Mouse (Mus musculus) forebrain, postnatal 0 days (tissue): ENCODE results near the gene Csf2rb. TPM values are rescaled to one million over a fixed set of nuclear protein-coding genes. Genes with fewer than 3 reads are reported as not detected.
A peak's percentile ranks its signal among the peaks of the same experiment; 100 is the strongest.
"Not testable (repeated sequence)": the region's sequence is repeated elsewhere in the genome, so short reads cannot be mapped to it uniquely, and the experiment has no call there.

Source experiments
- ATAC-seq: fragments of 200-750 bp; cut with Nextera tagmentation; 2 replicates; pipeline ENCODE4 v1.8.0; 2017; ENCODE audit warnings: mild to moderate bottlenecking, moderate library complexity
- DNase-seq: peaks from one replicate; pipeline ENCODE4 v3.0.0-alpha.2; 2015
- H3K27ac ChIP-seq: fragments of 300-500 bp; sonication (generic); 2 replicates; pipeline ENCODE4 v1.5.1; 2014; ENCODE audit warnings: low read depth, mild to moderate bottlenecking, antibody characterized with exemption, low read length, moderate library complexity, mixed read lengths
- H3K27me3 ChIP-seq: fragments of 300-500 bp; sonication (generic); 2 replicates; pipeline ENCODE4 v1.6.1; 2014; ENCODE audit warnings: mild to moderate bottlenecking, low read length, mixed read lengths; ENCODE audit not compliant: insufficient read depth
- H3K36me3 ChIP-seq: fragments of 300-500 bp; sonication (generic); 2 replicates; pipeline ENCODE4 v1.6.1; 2014; ENCODE audit warnings: mild to moderate bottlenecking, moderate library complexity; ENCODE audit not compliant: insufficient read depth
- H3K4me1 ChIP-seq: fragments of 300-500 bp; sonication (generic); 2 replicates; pipeline ENCODE4 v1.6.1; 2014; ENCODE audit warnings: antibody characterized with exemption; ENCODE audit not compliant: insufficient read depth
- H3K4me2 ChIP-seq: fragments of 300-500 bp; sonication (generic); 2 replicates; pipeline ENCODE4 v1.6.1; 2014; ENCODE audit warnings: low read depth, mild to moderate bottlenecking, moderate library complexity
- H3K4me3 ChIP-seq: fragments of 300-500 bp; sonication (generic); 2 replicates; pipeline ENCODE4 v1.5.1; 2014; ENCODE audit warnings: low read depth, low read length, mixed read lengths
- H3K9ac ChIP-seq: fragments of 300-500 bp; sonication (generic); 2 replicates; pipeline ENCODE4 v1.6.1; 2014; ENCODE audit warnings: mild to moderate bottlenecking
- H3K9me3 ChIP-seq: fragments of 300-500 bp; sonication (generic); 2 replicates; pipeline ENCODE4 v1.6.1; 2016; ENCODE audit warnings: low read length
- CTCF ChIP-seq: sonication (generic); IDR thresholded peaks from 2 replicates; pipeline ENCODE4 v1.5.1; 2016; ENCODE audit warnings: antibody characterized with exemption, control low read depth, low read depth
- WGBS: fragments of 180-500 bp; shearing (Covaris S2); extraction: QIAGEN DNeasy Blood & Tissue Kit; methylation state at CpG from one replicate; pipeline ENCODE4 v1.1.7; 2014; 5-methylcytosine and 5-hydroxymethylcytosine counted together
- polyA plus RNA-seq: library from polyadenylated mRNA; unstranded; fragments of >200 nt; fragmentation: Nextera tagmentation; extraction: Ambion mirVana; gene quantifications from 2 replicates; pipeline ENCODE4 v1.2.1, GENCODE M21; 2015
- total RNA-seq: library from RNA; depleted of rRNA; stranded (reverse); fragments of >200 nt; gene quantifications from 2 replicates; pipeline ENCODE4 v1.2.3, GENCODE M21; 2014

Csf2rb gene
- total and polyA plus RNA-seq, 2 experiments from 2014 or later: 0.74 to 1.00 TPM

- no peaks in the 10 kb centered on the region for H3K27me3 ChIP-seq
- no peak overlapping the region for H3K9ac ChIP-seq
- ATAC-seq (peak; percentile 69; the same call in 1 of the 2 replicates), DNase-seq (peak; percentile 57)
- H3K4me2 ChIP-seq: no peak overlapping the region
- WGBS: 21% methylated on average over 5 of the region's 5 CpGs
- no peaks in the 10 kb centered on the region for H3K9me3 ChIP-seq
- no peak overlapping the region for H3K4me3 ChIP-seq
- H3K27ac ChIP-seq: no peak overlapping the region
- peak; percentile 87 for TF ChIP-seq CTCF
- H3K4me1 ChIP-seq: no peaks in the 10 kb centered on the region
- no peaks in the 10 kb centered on the region for H3K36me3 ChIP-seq
These were observed 4.6 kb upstream of the Csf2rb start for GRCm38 (mm10) chr15:78320825-78321496.

- Histone ChIP-seq H3K4me2 (no peak overlapping the region), H3K4me3 (no peak overlapping the region), H3K9ac (no peak overlapping the region), H3K27me3 (no peaks in the 10 kb centered on the region), H3K9me3 (no peaks in the 10 kb centered on the region), H3K4me1 (no peaks in the 10 kb centered on the region), H3K27ac (no peak overlapping the region), H3K36me3 (no peaks in the 10 kb centered on the region)
- DNase-seq (no peak), ATAC-seq (no peak)
- no peak for TF ChIP-seq CTCF
- 71% methylated on average over 1 of the region's 1 CpGs for WGBS
These were observed 2.2 kb upstream of the Csf2rb start for GRCm38 (mm10) chr15:78323366-78323765.

GRCm38 (mm10) chr15:78324294-78324693 lies 1.3 kb upstream of the Csf2rb start:
- H3K9me3 ChIP-seq: no peaks in the 10 kb centered on the region
- no peak overlapping the region for H3K4me3 ChIP-seq
- H3K27me3 ChIP-seq: no peaks in the 10 kb centered on the region
- no peak overlapping the region for H3K27ac ChIP-seq
- H3K4me2 ChIP-seq: no peak overlapping the region
- 92% methylated on average over 2 of the region's 2 CpGs for WGBS
- no peaks in the 10 kb centered on the region for H3K4me1 ChIP-seq
- DNase-seq (no peak), ATAC-seq (no peak)
- no peaks in the 10 kb centered on the region for H3K36me3 ChIP-seq
- TF ChIP-seq CTCF: no peak
- H3K9ac ChIP-seq: no peak overlapping the region

GRCm38 (mm10) chr15:78326747-78327146 lies 1.2 kb downstream of the Csf2rb start:
- DNase-seq (no peak), ATAC-seq (no peak)
- TF ChIP-seq CTCF: no peak
- Histone ChIP-seq H3K9ac (no peak overlapping the region), H3K4me2 (no peak overlapping the region), H3K9me3 (no peaks in the 10 kb centered on the region), H3K27ac (no peak overlapping the region), H3K4me1 (no peaks in the 10 kb centered on the region), H3K27me3 (no peaks in the 10 kb centered on the region), H3K36me3 (no peaks in the 10 kb centered on the region), H3K4me3 (no peak overlapping the region)
- WGBS: 94% methylated on average over 10 of the region's 10 CpGs

GRCm38 (mm10) chr15:78327753-78328341 lies 2.3 kb downstream of the Csf2rb start:
- not testable (repeated sequence) for ATAC-seq

GRCm38 (mm10) chr15:78328520-78329097 lies 3.1 kb downstream of the Csf2rb start:
- Histone ChIP-seq H3K4me1 (no peaks in the 10 kb centered on the region), H3K27me3 (no peaks in the 10 kb centered on the region; the same call in 1 of the 2 replicates), H3K9ac (no peak overlapping the region), H3K9me3 (no peaks in the 10 kb centered on the region), H3K36me3 (no peaks in the 10 kb centered on the region), H3K27ac (no peak overlapping the region), H3K4me2 (no peak overlapping the region), H3K4me3 (no peak overlapping the region)
- TF ChIP-seq CTCF: no peak
- WGBS: 47% methylated on average over 3 of the region's 3 CpGs
- DNase-seq (no peak), ATAC-seq (peak; percentile 45; the same call in 1 of the 2 replicates)

More at GRCm38 (mm10) chr15:78327753-78328341, 2.3 kb downstream of the Csf2rb start:
- H3K4me3 ChIP-seq, DNase-seq, H3K36me3 ChIP-seq, H3K9ac ChIP-seq, H3K9me3 ChIP-seq, H3K4me1 ChIP-seq, H3K27me3 ChIP-seq, H3K4me2 ChIP-seq, H3K27ac ChIP-seq: not testable (repeated sequence)
- 84% methylated on average over 6 of the region's 6 CpGs for WGBS

- WGBS: 86% methylated on average over 6 of the region's 6 CpGs
- H3K27ac ChIP-seq, H3K4me1 ChIP-seq, DNase-seq, H3K9me3 ChIP-seq, H3K9ac ChIP-seq, H3K4me3 ChIP-seq, ATAC-seq, H3K4me2 ChIP-seq, H3K36me3 ChIP-seq, H3K27me3 ChIP-seq: not testable (repeated sequence)
These were observed 4.4 kb downstream of the Csf2rb start for GRCm38 (mm10) chr15:78329972-78330371.
